Mouse (Mus musculus) G1E-ER4 (cell line): ENCODE measurements around the gene Mc1r. TPM values are rescaled to one million over a fixed set of nuclear protein-coding genes. Genes with fewer than 3 reads are reported as not detected.

Source experiments
- GATA1 ChIP-seq: IDR thresholded peaks from one replicate; pipeline ENCODE4 v1.8.0; 2012; ENCODE audit warnings: low read length, inconsistent platforms
- polyA plus RNA-seq: library from polyadenylated mRNA; stranded (reverse); fragments of >175 nt; gene quantifications from 2 replicates; pipeline ENCODE4 v1.2.3, GENCODE M21; 2012

The Mc1r gene
- polyA plus RNA-seq, 1 experiment = 0.02 TPM

- TF ChIP-seq GATA1 = no peak
Observed at GRCm38 (mm10) chr8:123407612-123408011, 705 bp downstream of the Mc1r start.

- TF ChIP-seq GATA1 = no peak
Observed at GRCm38 (mm10) chr8:123408586-123409544, 2.0 kb downstream of the Mc1r start.

- no peak for TF ChIP-seq GATA1
Observed at GRCm38 (mm10) chr8:123410049-123410587, 3.2 kb downstream of the Mc1r start.

- TF ChIP-seq GATA1 = no peak
Observed at GRCm38 (mm10) chr8:123410788-123411187, 3.9 kb downstream of the Mc1r start.

GRCm38 (mm10) chr8:123411246-123411645 lies 4.3 kb downstream of the Mc1r start, which contains the start of gene Tubb3:
TSS of gene Tubb3 (plus strand) at chr8:123411424.
- no peak for TF ChIP-seq GATA1

GRCm38 (mm10) chr8:123411781-123412327 lies 4.9 kb downstream of the Mc1r start:
- no peak for TF ChIP-seq GATA1

GRCm38 (mm10) chr8:123412560-123413170 lies 5.8 kb downstream of the Mc1r start:
- no peak for TF ChIP-seq GATA1

- no peak for TF ChIP-seq GATA1
Observed at GRCm38 (mm10) chr8:123414255-123414654, 7.3 kb downstream of the Mc1r start.

- peak; percentile 24 for TF ChIP-seq GATA1
Observed at GRCm38 (mm10) chr8:123415967-123416943, 9.3 kb downstream of the Mc1r start.

- TF ChIP-seq GATA1 = no peak
Observed at GRCm38 (mm10) chr8:123416944-123417555, 10.1 kb downstream of the Mc1r start.

GRCm38 (mm10) chr8:123419711-123420110 lies 12.8 kb downstream of the Mc1r start:
- no peak for TF ChIP-seq GATA1

- no peak for TF ChIP-seq GATA1
Observed at GRCm38 (mm10) chr8:123420525-123421281, 13.8 kb downstream of the Mc1r start.

GRCm38 (mm10) chr8:123421325-123421724 lies 14.4 kb downstream of the Mc1r start:
- TF ChIP-seq GATA1 = no peak
